Mouse (Mus musculus) right cerebral cortex, postnatal 4 days (tissue): ENCODE measurements at regions not wholly inside any gene's neighbourhood (a gene's known extent, or its start where the extent isn't known, plus 50 kb on each side); places are given as distances from the start of the nearest gene placed in this dataset.
A peak's percentile ranks its signal among the peaks of the same experiment; 100 is the strongest.

Experiments used
- DNase-seq: peaks from one replicate; pipeline ENCODE4 v3.0.0-alpha.2; 2022

- no peak for DNase-seq
Observed at GRCm38 (mm10) chr1:34740891-34741290, 102.0 kb downstream of the Fam168b start.

DNA sequence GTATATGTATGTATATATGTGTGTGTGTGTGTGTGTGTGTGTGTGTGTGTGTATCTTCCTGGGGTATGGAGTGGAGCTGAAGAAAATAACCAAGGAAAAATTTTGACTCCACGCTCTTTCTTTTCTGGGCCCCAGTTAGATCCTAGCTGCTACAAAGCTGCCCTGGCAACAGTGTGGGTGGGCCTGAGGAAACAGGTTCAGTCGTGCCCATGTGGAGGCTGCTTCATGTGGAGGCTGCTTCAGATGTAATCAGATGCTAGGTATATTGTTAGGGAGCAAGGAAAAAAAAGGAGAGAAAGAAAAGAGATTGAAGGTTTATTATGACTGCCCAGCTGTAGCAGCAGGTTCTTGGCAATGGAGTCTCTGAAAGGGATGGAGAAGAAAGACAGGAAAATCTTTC, 100.6 kb downstream of the Fam168b start:
- DNase-seq, result no peak

- no peak for DNase-seq
Observed at GRCm38 (mm10) chr1:34745881-34746280, 97.0 kb downstream of the Fam168b start.

DNA sequence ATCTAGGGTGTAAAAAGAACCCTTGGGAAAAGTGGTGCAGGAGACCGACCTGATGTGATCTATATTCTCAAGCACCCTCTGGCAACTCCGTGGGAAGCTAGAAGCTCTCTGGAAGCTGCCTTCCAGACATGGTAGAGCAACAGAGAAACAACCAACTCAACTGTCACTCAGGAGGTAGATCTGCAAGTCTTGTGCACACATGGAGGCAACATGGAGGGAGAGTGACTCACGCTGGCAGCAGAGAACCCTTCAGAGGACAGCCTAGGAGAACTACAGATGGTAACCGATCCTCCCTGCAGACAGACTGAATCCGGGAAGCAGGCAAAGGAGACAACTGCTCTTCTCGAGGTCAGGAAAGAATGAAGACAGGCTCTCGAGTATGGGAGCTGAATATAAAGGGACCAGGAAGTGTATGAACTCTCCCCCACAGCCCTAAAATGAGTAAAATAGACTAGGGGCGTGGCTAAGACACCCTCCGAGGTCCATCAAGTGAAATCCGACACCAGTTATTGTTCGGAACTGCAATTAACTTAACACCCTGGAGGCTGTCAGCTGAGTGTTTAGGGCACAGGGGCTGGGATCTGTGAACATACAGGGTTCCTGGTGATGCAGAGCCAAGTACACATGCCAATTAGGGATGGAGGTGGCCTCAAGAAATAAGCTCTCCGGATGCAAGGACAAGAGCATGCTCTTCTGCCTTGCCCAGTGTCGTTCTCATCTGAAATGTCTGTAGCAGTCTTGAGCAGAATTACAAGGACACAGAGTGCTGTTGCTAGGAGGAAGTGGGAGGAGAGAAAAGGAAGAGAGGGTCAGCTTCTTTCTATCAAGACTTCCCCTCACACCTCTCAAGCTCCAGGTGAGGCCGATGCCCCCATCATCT, 93.5 kb downstream of the Fam168b start:
- no peak for DNase-seq

DNA sequence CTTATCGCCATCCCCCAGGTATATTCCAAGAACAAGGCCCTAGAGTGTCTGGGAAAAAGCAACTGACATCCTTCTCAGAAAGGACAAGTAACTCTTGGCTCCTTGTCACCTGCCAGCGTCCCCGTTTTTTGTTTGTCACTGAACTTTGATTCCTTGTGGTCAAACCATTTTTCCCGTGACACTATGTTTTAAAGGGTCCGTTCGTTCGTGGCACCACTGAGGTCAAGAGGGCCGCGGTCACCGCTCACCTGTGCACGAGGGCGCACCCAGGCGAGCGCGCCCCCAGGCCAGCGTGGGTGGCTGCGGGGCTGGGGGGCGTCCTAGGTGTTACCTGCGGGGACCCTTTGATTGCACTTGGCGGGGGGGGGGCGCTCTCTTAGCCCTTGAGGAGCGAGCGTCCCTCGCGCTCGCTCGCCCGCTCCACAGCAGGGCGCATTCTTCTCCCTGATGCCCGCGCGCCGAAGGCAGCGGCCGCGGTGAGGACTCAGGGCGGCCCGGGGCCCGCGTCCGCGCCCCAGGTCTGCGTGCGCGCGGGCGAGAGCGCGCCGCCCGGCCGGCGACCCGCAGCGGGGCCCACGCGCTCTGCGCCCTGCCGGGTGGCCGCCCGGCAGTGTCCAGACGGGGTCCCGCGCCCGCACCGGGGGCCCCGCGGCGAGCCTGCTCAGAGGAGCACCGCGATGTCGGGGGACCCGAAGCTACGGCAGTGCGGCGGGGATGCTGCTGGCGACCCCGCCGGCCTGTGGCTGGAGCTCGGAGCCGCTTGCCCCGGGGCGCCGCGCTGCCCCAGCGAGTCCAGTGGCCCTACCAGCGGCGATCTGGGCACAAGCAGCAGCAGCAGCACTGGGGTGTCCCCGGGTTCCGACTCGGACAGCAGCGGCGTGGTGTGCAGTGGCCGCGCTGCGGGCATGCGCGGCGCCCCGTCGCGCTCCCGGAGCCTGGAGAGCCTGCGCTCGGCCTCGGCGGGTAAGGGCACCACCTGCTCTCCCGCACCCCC, 92.5 kb downstream of the Fam168b start:
- peak; percentile 40 for DNase-seq

DNA sequence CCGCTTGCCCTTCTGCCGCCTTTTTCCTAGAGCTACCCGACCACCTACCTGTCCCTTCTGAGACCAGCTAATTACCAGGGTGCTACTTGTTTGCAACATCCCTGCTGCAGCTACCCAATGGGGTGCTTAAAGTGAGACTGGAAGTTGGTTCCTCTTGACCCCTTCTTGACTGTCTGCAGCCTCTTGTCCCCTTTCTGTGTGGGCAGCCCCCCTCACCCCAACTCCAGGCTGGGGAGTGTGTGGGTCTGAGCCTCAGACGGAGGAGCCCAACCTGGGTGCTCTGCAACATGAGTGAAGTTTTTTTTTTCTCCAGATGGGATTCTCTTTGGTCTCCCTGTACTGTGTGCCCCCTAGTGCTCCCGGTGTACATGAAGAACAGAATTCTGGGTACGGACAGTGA, 91.7 kb downstream of the Fam168b start:
- no peak for DNase-seq

- DNase-seq, result no peak
Observed at GRCm38 (mm10) chr1:34753581-34753980, 89.3 kb downstream of the Fam168b start.

DNA sequence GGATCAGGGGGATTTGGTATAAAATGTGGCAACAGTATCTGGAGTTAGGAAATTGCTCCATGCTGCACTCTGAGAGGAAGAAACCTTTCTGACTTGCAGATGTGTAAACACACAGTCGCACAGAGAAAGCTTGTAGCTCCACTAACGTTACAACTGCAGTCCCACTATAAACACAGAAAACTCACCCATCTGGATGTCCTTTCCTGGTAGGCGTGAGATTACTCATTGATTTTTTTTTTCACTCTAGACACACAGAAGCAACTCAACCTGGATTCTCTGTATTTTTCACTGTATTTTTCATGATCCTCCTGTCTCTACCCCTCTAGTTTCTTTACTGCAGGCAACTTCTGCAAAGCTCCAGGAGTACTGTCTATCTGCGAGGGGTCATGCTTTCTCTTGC, 82.3 kb downstream of the Fam168b start:
- no peak for DNase-seq

DNA sequence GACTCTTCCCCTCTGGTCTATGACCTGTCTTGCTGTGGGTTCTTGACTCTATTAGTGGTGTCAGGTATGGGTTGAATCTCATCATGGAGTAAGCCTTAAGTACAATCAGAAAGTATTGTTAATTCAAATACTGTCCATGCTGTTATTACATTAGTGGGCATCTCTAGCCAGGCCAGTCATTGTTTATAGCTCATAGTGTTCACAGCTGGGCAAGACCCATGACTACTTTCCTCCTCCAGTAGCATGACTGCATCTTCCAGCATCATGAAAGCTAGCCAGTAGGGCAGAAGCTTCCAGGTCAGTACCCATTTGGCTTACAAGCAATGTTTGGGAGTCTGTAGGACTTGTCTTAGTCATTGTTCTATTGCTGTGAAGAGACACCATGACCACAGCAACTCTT, 81.4 kb downstream of the Fam168b start:
- no peak for DNase-seq

DNA sequence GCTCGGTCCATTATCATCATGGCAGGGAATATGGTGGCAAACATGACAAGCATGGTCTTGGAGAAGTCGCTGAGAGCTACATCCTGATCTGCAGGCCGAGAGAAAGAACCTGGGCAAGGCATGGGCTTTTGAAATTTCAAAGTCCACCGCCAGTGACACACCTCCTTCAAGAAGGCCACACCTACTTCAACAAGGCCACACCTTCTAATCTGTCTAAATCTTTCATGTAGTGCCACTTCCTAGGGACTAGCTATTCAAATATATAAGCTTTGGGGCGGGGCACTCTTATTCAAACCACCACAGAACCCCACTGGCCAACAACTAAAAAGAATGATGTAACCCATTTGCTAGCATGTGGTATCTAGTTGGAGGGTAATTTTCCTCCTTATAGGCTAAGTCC, 81.0 kb downstream of the Fam168b start:
- no peak for DNase-seq
